ENCODE assay signal across 8 mouse cellular contexts in the genomic region with DNA sequence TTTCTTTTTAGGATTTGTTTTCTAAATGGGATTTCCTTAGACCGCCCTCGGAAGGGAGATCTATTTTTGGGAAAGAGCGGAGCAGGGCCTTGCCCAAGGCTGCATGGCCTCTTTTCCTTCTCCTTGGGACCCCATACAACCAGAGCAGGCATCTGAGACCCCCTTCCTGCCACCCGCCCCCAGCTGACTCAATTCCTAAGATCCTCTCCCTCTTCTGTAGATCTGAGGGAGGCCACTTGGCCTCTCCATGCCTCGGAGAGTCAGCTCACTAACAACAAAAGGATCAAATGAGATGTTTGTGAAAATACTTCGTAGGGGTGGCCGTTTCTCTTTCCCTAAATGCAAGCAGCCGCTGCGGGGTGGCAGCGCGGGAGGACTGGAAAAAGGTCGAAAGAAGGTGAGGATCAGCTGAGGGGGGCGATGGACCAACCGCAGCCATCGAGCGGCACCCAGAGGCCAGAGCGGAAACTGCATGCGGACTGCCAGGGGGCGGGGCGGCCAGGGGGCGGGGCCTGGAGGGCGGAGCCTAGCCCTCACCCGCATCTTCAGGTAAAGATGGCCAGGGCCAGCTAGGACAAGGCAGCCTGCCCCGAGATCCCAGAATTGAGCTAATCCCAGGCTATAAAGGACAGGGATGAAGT. TPM values are rescaled to one million over a fixed set of nuclear protein-coding genes. Genes with fewer than 3 reads are reported as not detected.
DNase-seq lines count a peak whose midpoint lies in the region; ATAC-seq and TF ChIP-seq lines count a peak whose summit lies in the region.

No protein-coding gene starts in this region.

- no peaks in the 10 kb centered on the region for H3K9me3 ChIP-seq in embryonic facial prominence, embryonic 10.5 days
- no peaks in the 10 kb centered on the region for H3K9me3 ChIP-seq in liver, embryonic 12.5 days (replicated peaks)

- H3K4me2 ChIP-seq in liver, embryonic 12.5 days: peak overlapping the region; percentile 37

- peak; percentile 65 for DNase-seq in A20 (ENCODE audit: low read depth, low spot score)
- DNase-seq in adrenal gland, adult 2 months: peak; percentile 75
- DNase-seq in embryonic facial prominence, embryonic 10.5 days (ENCODE audit: low spot score): peak; percentile 92
- DNase-seq in heart, adult 2 months: peak; percentile 49 to 82
- peak; percentile 70 for DNase-seq in kidney, adult 2 months
- peak; percentile 76 for DNase-seq in naive thymus-derived CD4-positive, alpha-beta T cell, adult 2 months (ENCODE audit: low read depth)
- peak; percentile 69 for DNase-seq in splenic B cell, adult 2 months (ENCODE audit: low read depth, low spot score)

- no peak for TF ChIP-seq EP300 in heart, adult 2 months (IDR thresholded peaks at IDR 0.05; ENCODE audit: insufficient read depth, low read depth, low read length)

- H3K4me3 ChIP-seq in embryonic facial prominence, embryonic 10.5 days: peak overlapping the region; percentile 33
- H3K4me3 ChIP-seq in heart, adult 2 months: no peak overlapping the region
- H3K4me3 ChIP-seq in kidney, adult 2 months (ENCODE audit: insufficient read depth, low read depth, low read length): no peak overlapping the region
- no peak overlapping the region for H3K4me3 ChIP-seq in liver, embryonic 12.5 days

- H3K36me3 ChIP-seq in embryonic facial prominence, embryonic 10.5 days (replicated peaks): no peaks in the 10 kb centered on the region
- no peaks in the 10 kb centered on the region for H3K36me3 ChIP-seq in heart, adult 2 months (ENCODE audit: control insufficient read depth, insufficient read depth, low read length)
- H3K36me3 ChIP-seq in kidney, adult 2 months (ENCODE audit: control insufficient read depth, insufficient read depth, low read length): no peaks in the 10 kb centered on the region
- H3K36me3 ChIP-seq in liver, embryonic 12.5 days: no peaks in the 10 kb centered on the region
- no peaks in the 10 kb centered on the region for H3K36me3 ChIP-seq in splenic B cell, adult 2 months (ENCODE audit: control insufficient read depth, insufficient read depth, low read length, poor library complexity, severe bottlenecking)

- 9% methylated on average over 24 of the region's 24 CpGs for WGBS in embryonic facial prominence, embryonic 10.5 days
- WGBS in heart, adult 2 months: 15% methylated on average over 24 of the region's 24 CpGs
- WGBS in kidney, adult 2 months: 15% methylated on average over 23 of the region's 24 CpGs
- 11% methylated on average over 24 of the region's 24 CpGs for WGBS in liver, embryonic 12.5 days (ENCODE audit: insufficient replicate concordance)

- peak overlapping the region; percentile 72; the same call in 1 of the 2 replicates for H3K27ac ChIP-seq in embryonic facial prominence, embryonic 10.5 days (replicated peaks)
- H3K27ac ChIP-seq in heart, adult 2 months: no peak overlapping the region
- no peak overlapping the region for H3K27ac ChIP-seq in kidney, adult 2 months (ENCODE audit: insufficient read depth, low read depth, low read length)
- no peak overlapping the region for H3K27ac ChIP-seq in liver, embryonic 12.5 days

- TF ChIP-seq POLR2A in heart, adult 2 months (IDR thresholded peaks at IDR 0.05; ENCODE audit: insufficient read depth, low read depth, low read length): no peak
- no peak for TF ChIP-seq POLR2A in kidney, adult 2 months (IDR thresholded peaks at IDR 0.05; ENCODE audit: low read depth, low read length)

- intact Hi-C loops in heart, adult 2 months (cut with DNase I): loop anchor here (1.0 kb wide), 1 partner anchor 115 kb away; no protein-coding TSS in a partner anchor

- TF ChIP-seq CTCF in heart, adult 2 months (IDR thresholded peaks at IDR 0.05): peak; percentile 81
- peak; percentile 71 for TF ChIP-seq CTCF in kidney, adult 2 months (conservative IDR thresholded peaks at IDR 0.05; ENCODE audit: insufficient read depth, insufficient read length, low read depth, low read length)

- H3K27me3 ChIP-seq in embryonic facial prominence, embryonic 10.5 days (replicated peaks; ENCODE audit: low read depth, poor library complexity, severe bottlenecking): peaks cover 24% of the 10 kb centered on the region
- H3K27me3 ChIP-seq in heart, adult 2 months (ENCODE audit: control insufficient read depth, insufficient read depth, low read length): no peaks in the 10 kb centered on the region
- H3K27me3 ChIP-seq in kidney, adult 2 months (replicated peaks; ENCODE audit: control insufficient read depth, insufficient read depth, low read length): no peaks in the 10 kb centered on the region
- H3K27me3 ChIP-seq in liver, embryonic 12.5 days (replicated peaks): peaks cover 49% of the 10 kb centered on the region
- no peaks in the 10 kb centered on the region for H3K27me3 ChIP-seq in splenic B cell, adult 2 months (ENCODE audit: control insufficient read depth, insufficient read depth, low read length, poor library complexity, severe bottlenecking)

- no peak overlapping the region for H3K9ac ChIP-seq in heart, adult 2 months (ENCODE audit: low read depth, low read length)
- H3K9ac ChIP-seq in liver, embryonic 12.5 days: no peak overlapping the region

- peak; percentile 47 for ATAC-seq in liver, embryonic 12.5 days

- no peaks in the 10 kb centered on the region for H3K79me2 ChIP-seq in heart, adult 2 months (replicated peaks; ENCODE audit: control insufficient read depth, insufficient read depth, low read length)

- H3K4me1 ChIP-seq in embryonic facial prominence, embryonic 10.5 days: peaks cover 62% of the 10 kb centered on the region
- no peaks in the 10 kb centered on the region for H3K4me1 ChIP-seq in heart, adult 2 months (ENCODE audit: control insufficient read depth, insufficient read depth, low read length)
- H3K4me1 ChIP-seq in kidney, adult 2 months (ENCODE audit: control insufficient read depth, insufficient read depth, low read length): no peaks in the 10 kb centered on the region
- H3K4me1 ChIP-seq in liver, embryonic 12.5 days: peaks cover 10% of the 10 kb centered on the region; the same call in 1 of the 2 replicates

RNA-seq across cellular contexts. Expression of a gene that starts 29.5 kb away (rescaled TPM):
- total RNA-seq in adrenal gland, adult 2 months (2021): not detected
- not detected in 2 replicates for polyA plus RNA-seq in adrenal gland, adult 2 months (2012; rRNA removed)
- 0.16 TPM in 1 of 2 replicates, not detected in the other for polyA plus RNA-seq in embryonic facial prominence, embryonic 10.5 days (2016; fragmentation: Nextera tagmentation; extraction: Ambion mirVana)
- not detected for total RNA-seq in heart, adult 2 months (2021)
- polyA plus RNA-seq in heart, adult 2 months (2012; rRNA removed): 0.12 TPM in 1 of 2 replicates, not detected in the other
- polyA plus RNA-seq in kidney, adult 2 months (2012; rRNA removed): 0.09 TPM in 1 of 2 replicates, not detected in the other
- polyA plus RNA-seq in liver, embryonic 12.5 days (2016; fragmentation: Nextera tagmentation; extraction: Ambion mirVana): 0.10 TPM in 1 of 2 replicates, not detected in the other
